ENCODE assay signal across 11 mouse cellular contexts in genomic region chr17:63289317-63289913, GRCm38 (mm10).
DNase-seq lines count a peak whose midpoint lies in the region; ATAC-seq lines count a peak whose summit lies in the region.
"Had no signal": no experiment of that assay in that cellular context is flagged by ENCODE, and none has a peak within 500 bp of the region (broad histone marks: within the 10 kb centered on the region; RNA-seq: fewer than 3 reads in every experiment).

No protein-coding gene starts in this region.

- peak; percentile 35 to 39 for DNase-seq in kidney, postnatal 25 days
- no peak for DNase-seq in kidney, adult 8-10 months
- DNase-seq in adrenal gland, postnatal 25 days, result peak; percentile 6
- peak; percentile 33 for DNase-seq in cerebellum, adult 8-10 months
- peak; percentile 70 for DNase-seq in heart, postnatal 4 days
- DNase-seq in spleen, postnatal 4 days (ENCODE audit: low spot score in 2 of 2), result no peak
- no peak for DNase-seq in liver

- 91% methylated on average over 1 of the region's 1 CpGs for WGBS in hindbrain, embryonic 13.5 days

- no peaks in the 10 kb centered on the region for H3K9me3 ChIP-seq in hindbrain, embryonic 13.5 days
- H3K9me3 ChIP-seq: hindbrain, embryonic 10.5 days; neural tube, embryonic 15.5 days had no signal

- no peak overlapping the region for H3K27ac ChIP-seq in hindbrain, embryonic 13.5 days
- H3K27ac ChIP-seq: hindbrain, embryonic 10.5 days; neural tube, embryonic 15.5 days had no signal

- no peak overlapping the region for H3K4me2 ChIP-seq in hindbrain, embryonic 13.5 days
- H3K4me2 ChIP-seq: neural tube, embryonic 15.5 days had no signal

- H3K4me3 ChIP-seq in hindbrain, embryonic 13.5 days, result no peak overlapping the region
- H3K4me3 ChIP-seq: hindbrain, embryonic 10.5 days; neural tube, embryonic 15.5 days had no signal

- no peaks in the 10 kb centered on the region for H3K27me3 ChIP-seq in hindbrain, embryonic 13.5 days
- H3K27me3 ChIP-seq: neural tube, embryonic 15.5 days; Patski had no signal

- H3K36me3 ChIP-seq in hindbrain, embryonic 13.5 days, result no peaks in the 10 kb centered on the region
- H3K36me3 ChIP-seq: hindbrain, embryonic 10.5 days; neural tube, embryonic 15.5 days had no signal

- H3K9ac ChIP-seq in hindbrain, embryonic 13.5 days, result no peak overlapping the region
- H3K9ac ChIP-seq: neural tube, embryonic 15.5 days had no signal

- ATAC-seq in hindbrain, embryonic 13.5 days (ENCODE audit: low FRiP score), result no peak
- ATAC-seq: Patski had no signal

- peaks cover 21% of the 10 kb centered on the region for H3K4me1 ChIP-seq in hindbrain, embryonic 13.5 days (replicated peaks)

Comparison
In these comparisons a context has a peak if more than half of its experiments do, and no peak if none do; other contexts are left out.
1. DNase-seq: peak in kidney, postnatal 25 days (2 of 2), adrenal gland, postnatal 25 days (single experiment), cerebellum, adult 8-10 months (single experiment) and heart, postnatal 4 days (single experiment); none in kidney, adult 8-10 months (0 of 2), spleen, postnatal 4 days (0 of 2) and liver (single experiment).